Mouse (Mus musculus): Measurements from ENCODE around the gene Atp6v1e1.

Gene Atp6v1e1

GRCm38 (mm10) chr6:120771366-120771765 lies 51.2 kb downstream of the Atp6v1e1 start:
- no peak for DNase-seq (ENCODE audit: low spot score in 2 of 2)

- DNase-seq (ENCODE audit: low spot score in 2 of 2): no peak
Observed at GRCm38 (mm10) chr6:120769972-120770371, 52.6 kb downstream of the Atp6v1e1 start.

GRCm38 (mm10) chr6:120761151-120761550 lies 61.4 kb downstream of the Atp6v1e1 start:
- no peak for DNase-seq (ENCODE audit: low spot score in 2 of 2)

GRCm38 (mm10) chr6:120746416-120746815 lies 76.2 kb downstream of the Atp6v1e1 start:
- DNase-seq (ENCODE audit: low spot score in 2 of 2): no peak
